Mouse (Mus musculus): Measurements from ENCODE around the gene 6330403K07Rik.

Gene 6330403K07Rik

GRCm38 (mm10) chr11:70982557-70983228, 50.6 kb downstream of the 6330403K07Rik start, which contains the start of gene C1qbp:
C1qbp (minus strand) TSS chr11:70983026.
- DNase-seq (ENCODE audit: low spot score in 2 of 2): peak; percentile 86 to 92

DNA sequence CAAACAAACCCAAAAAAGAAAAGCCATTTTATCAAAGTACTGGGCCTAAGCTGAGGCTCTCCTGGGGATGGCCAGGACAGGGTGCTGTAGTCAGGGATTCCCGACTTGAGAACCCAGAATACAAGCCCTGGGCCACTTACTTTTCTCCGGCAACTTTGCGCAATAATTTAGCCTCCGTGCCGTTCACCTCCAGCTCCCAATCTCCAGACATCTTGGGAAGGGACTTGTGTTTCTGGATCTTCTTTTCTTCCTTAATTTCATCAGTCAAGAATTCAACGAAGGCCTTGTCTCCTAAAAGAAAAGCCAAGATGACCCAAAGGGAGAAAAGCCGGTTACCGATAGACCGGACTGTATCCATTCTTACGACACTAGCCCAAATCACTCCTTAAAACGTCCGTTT, 51.3 kb downstream of the 6330403K07Rik start:
- DNase-seq (ENCODE audit: low spot score in 2 of 2): no peak
